Mouse (Mus musculus) heart, postnatal 25 days (tissue): ENCODE results near the gene Kcnf1. TPM values are rescaled to one million over a fixed set of nuclear protein-coding genes. Genes with fewer than 3 reads are reported as not detected.
A peak's percentile ranks its signal among the peaks of the same experiment; 100 is the strongest.

ENCODE experiments used
- DNase-seq: peaks from one replicate; pipeline ENCODE4 v3.0.0; 2022; ENCODE audit warnings: low spot score
- intact Hi-C: fragments of 180-260 bp; cut with DNase I; formaldehyde crosslinking; loops from one replicate; pipeline ENCODE4 v1.15.1; 2025
- total RNA-seq, 2 experiments: library from RNA; stranded (reverse); gene quantifications; 2 replicates each; pipeline ENCODE4 v1.2.3; 2021

Gene Kcnf1
- not detected for total RNA-seq

DNA sequence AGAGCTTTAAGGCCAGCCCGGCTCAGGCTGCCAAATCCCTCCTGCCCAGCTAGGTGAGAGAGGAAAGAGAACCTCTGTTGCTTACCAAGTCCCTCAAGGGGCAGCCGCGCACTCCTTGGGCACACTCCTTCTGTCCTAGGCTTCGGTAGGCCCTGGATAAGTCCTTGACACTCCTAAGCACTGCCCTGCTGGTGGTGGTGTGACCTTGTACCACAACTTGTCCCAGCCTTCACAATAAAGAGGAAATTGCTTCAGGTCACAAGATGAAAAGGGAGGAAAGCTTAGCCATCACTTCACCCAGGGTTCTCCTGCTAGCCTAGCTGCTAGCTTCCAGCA, at the start of gene Kcnf1:
Gene Kcnf1, minus strand, starts transcription at position 132 of the 336 bp plus-strand sequence.
- DNase-seq, result no peak
- intact Hi-C loops, result no loop called here

DNA sequence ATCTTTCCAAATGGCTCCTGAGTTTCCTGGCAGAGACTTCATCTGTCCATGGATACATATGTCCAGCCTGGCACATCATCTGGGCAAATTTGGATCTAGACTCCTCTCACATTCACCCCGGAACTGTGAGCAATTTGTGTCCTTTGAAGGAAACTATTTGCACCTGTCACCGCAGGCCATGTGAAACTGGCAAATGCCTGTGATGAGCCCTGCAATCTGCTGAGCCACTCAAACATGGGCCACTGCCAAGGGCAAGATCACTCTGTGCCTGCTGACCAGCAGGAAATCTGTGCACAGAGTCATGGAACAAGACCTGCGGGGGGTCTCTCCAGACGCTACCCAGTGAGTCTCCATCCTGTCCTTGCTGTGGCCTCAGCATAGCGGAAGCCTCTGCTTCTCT, 48.3 kb upstream of the Kcnf1 start:
- intact Hi-C loops, result loop anchor here (10.0 kb wide), 1 partner anchor 190 kb away; no protein-coding TSS in a partner anchor
- no peak for DNase-seq

DNA sequence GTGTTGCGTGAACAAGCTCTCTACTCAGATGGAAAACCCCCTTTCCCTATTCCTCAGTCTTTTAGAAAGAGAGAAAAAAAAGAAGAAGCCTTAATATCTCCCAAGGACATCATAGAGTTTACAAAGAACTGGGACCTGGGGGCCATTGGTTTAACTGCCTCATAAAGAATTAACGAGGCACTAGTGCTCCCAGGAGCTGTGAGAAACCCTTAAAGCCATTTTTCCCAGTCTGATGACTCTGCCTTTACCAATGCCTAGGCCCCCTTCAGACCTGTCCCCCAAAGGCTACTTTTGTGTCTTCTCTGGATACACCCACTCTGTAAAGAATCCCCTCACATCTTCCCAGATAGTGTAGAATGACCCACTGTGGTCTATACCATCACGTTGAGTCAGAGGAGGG, 46.4 kb upstream of the Kcnf1 start:
- no peak for DNase-seq
- intact Hi-C loops, result loop anchor here (10.0 kb wide), 1 partner anchor 188 kb away; no protein-coding TSS in a partner anchor

DNA sequence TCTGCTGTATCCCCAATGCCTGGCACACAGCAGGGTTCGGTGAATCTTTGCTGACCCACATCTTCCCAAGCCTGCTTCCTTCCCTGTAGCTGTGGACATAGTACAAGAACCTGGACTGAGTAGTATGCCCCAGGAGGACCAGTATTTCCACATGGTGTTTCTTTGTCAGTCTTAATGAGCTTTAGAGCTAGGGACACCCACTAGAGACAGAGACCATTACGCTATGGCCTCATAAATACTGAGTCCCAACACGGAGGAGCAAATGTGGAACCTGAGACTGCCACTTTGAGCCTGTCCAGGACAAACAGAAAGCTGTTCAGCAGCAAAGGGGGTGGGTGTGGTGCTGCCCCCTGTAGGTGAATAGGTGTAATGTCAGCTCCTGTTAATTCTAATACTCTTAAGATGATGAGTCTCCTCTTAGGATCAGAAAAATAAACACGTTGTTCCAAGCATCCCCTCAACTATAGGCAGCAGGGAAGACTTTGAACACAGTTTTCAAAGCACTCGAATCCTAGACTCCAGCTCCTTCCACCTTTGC, 45.3 kb upstream of the Kcnf1 start:
- intact Hi-C loops, result loop anchor here (10.0 kb wide), 1 partner anchor 187 kb away; no protein-coding TSS in a partner anchor
- DNase-seq, result no peak

DNA sequence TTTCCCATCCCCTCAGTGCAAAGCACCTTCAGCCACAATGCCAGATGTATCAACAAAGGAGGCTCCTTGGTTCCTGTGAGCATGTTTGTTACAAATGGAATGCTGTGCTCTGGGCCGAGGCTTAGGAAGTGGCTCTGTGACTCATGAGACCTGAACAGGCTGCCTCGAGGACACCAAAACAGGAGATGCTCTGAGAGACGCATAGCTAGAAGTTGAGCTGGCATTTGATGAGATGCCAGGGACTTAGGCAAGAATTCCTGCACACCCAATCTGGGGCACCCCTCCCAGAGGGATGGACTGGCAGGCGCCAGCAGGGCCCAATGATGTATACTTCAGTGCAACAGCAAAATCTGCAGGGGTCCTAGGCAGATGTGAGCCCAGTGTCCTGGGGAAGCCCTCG, 43.9 kb upstream of the Kcnf1 start:
- intact Hi-C loops, result loop anchor here (10.0 kb wide), 1 partner anchor 186 kb away; no protein-coding TSS in a partner anchor

DNA sequence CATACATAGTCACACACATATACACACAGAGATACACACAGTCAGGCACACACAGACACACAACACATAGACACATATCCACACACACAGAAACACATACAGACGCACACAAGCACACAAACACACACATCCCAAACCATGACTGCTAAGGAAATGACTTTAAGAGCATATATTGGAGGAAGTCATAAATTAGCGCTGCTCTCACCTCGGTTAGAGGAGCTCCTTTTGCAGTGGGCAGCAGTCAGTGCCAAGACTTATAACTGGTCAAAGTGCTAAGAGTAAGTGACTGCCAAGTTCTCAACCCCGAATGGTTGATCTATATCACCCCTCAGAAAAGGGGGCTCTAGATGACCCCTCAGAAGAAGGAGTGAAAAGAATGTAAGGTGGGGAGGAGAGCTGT, 42.4 kb upstream of the Kcnf1 start:
- DNase-seq, result no peak
- intact Hi-C loops, result no loop called here

More for the DNA sequence above, 43.9 kb upstream of the Kcnf1 start:
- DNase-seq, result no peak

DNA sequence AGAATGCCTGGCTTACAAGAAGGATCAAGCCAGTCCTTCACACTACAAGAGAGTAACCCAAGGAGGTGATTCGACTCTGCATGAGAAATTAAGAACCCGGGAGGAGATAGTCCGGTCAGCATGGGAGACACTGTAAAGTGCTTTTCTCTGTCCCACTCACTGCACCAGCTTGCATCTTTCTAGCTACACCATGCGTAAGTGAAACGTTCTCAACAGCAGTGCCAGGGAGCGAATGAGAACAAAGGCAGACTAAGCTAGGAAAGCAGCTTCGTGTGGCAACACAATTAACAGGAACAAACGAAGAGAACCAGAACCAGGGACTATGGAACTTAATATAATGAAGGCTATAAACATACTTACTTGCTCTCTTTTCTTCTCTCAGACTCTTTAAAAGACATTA, 41.7 kb upstream of the Kcnf1 start:
- intact Hi-C loops, result no loop called here
- no peak for DNase-seq

DNA sequence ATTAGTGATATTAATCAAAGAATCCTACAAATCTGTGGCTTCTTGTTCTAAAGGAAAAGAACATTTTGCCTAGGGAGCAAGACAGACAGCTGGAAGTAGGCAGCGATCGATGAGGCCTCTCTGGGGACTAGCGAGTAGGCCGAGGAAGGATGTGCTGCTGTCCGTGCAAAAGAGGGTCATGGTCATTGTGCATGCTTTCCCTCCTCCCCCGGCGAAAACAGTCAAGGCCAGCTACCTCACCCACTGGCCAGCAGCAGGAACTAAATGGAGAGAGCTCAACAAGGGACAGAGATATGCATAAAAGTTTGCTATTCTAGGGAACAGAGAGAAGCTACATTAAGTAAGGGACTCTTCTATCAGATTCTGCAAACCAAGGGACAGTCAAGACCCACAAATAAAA, 39.1 kb upstream of the Kcnf1 start:
- intact Hi-C loops, result no loop called here
- no peak for DNase-seq

DNA sequence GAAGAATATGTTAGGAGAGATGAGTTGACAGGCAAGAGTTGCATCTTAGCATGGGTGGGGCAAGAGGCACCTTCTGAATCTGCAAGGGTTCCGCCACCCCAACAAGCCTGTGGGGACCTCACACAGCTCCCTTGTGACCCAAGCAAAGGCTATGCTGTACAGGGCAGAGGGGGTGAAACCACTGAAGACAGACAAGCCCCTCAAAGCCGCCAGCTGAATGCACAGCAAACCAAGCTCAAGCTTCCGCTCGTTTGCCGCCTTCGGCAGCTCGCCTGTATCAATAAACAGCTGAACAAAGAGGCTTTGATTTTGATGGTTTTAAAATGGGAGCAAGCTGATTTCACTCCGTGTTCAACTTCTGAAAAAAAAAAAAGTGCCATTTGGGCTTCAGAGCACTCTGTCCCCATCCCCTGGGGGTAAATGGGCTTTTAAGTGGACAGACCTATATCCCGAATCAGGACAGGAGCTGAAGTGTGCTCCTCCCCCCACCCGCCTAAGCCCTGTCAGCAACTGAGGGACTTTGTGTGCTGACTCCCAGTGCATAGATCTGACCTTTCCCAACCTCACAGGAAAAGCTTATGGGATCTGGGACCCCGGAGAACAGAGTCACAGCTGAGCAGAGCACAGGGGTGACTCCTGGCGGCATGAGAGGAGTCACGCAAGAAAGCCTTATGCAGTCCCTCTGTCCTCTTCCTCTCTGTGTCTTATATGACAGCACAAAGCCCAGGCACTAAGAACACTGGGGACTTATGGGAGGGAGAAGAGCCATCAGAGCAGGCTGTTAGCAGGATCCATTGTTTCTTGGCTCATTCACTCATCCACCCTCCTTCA, 26.0 kb upstream of the Kcnf1 start:
- intact Hi-C loops, result no loop called here

DNA sequence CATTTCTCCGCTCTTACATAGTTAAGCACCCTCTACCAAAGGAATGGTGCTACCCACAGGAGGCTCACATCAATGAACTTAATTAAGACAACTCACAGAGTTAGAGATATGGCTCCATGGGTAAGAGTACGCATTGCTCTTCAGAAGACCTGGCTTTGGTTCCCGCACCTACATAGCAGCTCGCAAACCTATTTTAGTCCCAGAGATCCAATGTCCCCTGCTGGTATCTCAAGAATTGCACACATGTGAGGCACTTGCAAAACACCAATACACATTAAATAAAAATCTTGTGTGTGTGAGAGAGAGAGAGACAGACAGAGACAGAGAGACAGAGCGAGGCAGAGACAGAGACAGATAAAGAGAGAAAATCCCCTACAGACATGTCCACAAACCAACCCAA, 21.9 kb upstream of the Kcnf1 start:
- intact Hi-C loops, result no loop called here
- DNase-seq, result no peak

More for the DNA sequence above, 26.0 kb upstream of the Kcnf1 start:
- DNase-seq, result no peak

DNA sequence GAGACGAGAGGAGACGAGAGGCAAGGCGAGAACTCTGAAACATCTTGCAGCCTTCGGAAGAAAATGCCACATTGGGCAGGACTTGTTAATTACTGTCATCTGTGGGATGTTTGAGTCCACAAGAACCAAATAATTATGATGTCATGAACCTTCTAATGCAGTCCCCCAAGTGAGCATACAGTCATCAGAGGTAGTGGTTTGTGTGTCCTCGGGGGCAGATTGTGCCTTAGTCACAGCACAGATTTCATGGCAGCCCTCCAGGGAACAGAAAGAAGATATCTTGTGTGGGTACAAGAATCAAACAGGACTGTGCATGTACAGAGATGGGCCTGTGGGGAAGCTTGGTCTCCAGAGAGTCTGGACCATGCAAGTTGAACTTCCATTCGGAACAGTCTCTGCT, 17.5 kb upstream of the Kcnf1 start:
- DNase-seq, result no peak
- intact Hi-C loops, result no loop called here

DNA sequence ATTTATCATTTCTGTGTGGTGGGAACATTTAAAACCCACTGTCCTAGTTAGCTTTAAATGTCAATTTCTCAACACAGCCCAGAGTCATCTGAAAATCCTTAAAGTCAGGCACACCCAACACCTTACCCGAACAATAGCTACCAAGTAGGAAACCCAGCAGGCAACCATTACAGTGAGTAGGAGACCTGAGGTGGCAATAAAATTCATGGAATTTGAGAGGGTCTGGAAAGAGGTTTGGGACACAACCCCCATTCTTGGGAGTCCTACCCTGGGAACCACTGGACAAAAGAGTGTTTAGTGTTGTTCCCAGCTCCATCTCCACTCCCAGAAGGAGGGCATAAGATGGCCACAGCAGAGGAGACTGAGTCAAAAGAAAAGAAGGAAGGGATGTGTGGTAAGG, 16.6 kb upstream of the Kcnf1 start:
- no peak for DNase-seq
- intact Hi-C loops, result no loop called here

DNA sequence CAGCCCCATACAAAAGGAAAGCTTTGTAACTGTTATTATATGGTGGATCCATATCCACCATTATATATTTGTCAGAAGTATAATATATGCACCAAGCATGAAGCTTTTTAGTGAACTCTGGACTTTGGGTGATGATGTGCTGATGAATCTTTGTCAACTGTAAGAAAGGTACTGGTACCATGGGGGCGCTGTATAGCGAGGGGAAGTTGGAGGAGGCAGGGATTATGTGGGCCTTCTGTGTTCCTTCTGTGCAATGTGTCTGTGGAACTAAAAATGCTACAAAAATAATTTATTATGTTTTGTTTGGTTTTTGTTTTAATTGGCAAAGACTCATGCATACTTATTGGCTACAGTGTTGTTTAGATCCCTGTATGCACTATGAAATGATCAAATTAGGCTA, 16.2 kb upstream of the Kcnf1 start:
- intact Hi-C loops, result no loop called here
- no peak for DNase-seq

DNA sequence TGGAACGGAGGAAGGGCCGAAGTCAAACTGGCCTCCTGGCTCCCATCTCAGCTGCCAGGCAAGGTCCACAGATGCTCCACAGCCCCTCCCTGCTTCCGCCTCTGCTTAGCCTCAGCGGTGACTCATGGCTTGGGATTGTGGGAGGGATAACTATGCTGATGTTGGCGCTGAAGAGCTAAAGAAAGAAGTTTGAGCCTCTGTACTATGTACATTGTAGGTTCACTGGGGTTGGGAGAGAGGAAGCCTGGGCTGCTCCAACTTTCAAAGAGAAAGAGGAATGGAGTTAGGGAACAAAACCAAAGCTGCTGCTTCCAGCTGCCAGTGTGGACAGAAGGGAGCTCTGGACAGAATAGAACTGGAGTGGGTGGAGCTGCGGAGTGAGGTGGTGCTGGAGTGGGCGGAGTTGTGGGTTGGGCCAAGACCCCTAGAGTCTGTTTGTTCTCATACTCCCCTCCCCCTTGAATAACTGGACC, 7.7 kb upstream of the Kcnf1 start:
- DNase-seq, result peak; percentile 19
- intact Hi-C loops, result no loop called here

DNA sequence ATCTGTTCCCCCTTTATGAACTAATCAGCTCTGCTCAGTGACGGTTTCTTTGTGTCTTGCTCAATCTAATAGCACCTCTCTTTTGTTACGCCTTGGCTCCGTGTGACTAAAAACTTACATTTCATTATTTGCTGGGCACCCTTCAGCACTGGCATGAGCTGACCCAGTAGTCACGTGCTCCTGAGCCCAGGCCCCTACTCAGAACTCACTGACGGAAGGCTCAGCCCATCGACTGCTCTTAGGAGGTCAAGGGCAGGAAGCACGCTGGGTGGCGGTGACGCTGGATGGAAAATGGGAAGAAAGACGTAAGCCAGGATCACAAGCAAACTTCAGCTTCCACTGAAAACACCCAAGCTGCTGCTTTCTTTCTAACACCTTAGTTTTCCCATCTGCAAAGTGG, 7.1 kb upstream of the Kcnf1 start:
- no peak for DNase-seq
- intact Hi-C loops, result no loop called here

DNA sequence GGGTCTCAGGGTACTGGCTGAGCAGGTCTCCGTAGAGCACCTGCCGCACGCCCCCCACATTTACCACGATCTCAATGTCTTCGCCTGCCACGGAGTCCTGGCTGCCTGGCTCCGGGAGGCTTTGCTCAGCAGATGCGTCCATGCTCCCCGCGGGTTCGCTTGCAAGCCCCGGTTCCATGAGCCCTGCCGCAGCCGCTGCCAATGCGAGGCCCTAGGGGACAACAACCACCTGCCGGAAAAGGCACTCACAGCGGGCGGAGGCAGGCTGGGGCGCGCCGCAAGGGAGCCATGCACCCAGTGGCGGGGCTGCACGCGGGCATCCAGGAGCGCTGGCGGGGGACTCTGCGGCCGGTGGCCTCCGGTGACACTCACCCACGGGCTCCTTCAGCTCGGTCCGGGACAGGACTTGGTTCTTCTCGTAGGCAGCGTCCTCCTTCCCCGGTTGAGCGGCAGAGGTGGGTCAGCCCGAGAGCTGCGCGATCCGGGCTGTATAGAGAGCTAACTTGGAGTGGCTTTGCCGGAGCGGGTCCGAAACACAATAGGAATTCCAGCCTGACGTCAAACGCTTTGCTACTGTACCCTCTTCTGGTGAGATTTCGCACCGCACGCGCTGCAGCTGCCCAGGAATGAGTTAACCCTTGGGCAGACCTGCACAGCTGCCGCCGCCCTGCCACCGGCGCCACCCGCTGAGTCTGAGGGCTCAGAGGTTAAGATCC, 489 bp downstream of the Kcnf1 start:
- DNase-seq, result no peak
- intact Hi-C loops, result no loop called here

DNA sequence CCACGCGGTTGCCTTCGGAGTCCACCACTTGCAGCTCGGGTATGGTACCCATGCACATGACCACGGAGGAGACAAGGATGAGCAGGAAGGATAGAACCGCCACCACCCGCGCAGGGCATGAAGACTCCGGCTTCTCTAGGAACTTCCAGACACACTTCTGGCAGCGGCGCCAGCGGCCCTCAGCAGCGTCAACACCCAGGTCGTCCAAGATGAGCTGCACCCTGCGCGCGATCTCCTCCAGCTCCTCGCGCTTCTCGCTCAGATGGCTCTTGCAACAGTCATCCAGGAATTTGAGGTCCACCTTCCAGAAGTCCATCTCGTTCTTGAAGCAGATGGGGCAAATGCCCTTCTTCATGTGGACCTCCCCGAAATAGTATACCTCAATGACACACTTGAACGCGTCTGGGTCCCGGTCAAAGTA, 1.1 kb downstream of the Kcnf1 start:
- no peak for DNase-seq
- intact Hi-C loops, result no loop called here

DNA sequence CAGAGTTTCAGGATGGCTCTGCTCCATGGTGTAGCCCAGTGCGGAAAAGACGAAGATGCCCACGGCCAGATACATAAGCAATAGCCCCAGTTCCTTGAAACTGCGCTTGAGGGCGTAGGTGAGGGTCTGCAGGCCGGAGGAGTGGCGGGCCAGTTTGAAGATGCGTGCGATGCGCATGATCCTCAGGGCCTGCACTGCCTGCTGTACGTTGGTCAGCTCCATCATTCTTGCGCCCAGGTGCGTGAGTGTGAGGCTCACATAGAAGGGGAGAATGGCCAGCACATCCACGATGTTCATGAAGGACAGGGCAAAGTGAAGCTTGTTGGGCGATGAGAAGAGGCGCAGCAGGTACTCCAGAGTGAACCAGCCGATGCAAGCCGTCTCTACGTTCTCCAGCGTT, 1.6 kb downstream of the Kcnf1 start:
- no peak for DNase-seq
- intact Hi-C loops, result no loop called here

DNA sequence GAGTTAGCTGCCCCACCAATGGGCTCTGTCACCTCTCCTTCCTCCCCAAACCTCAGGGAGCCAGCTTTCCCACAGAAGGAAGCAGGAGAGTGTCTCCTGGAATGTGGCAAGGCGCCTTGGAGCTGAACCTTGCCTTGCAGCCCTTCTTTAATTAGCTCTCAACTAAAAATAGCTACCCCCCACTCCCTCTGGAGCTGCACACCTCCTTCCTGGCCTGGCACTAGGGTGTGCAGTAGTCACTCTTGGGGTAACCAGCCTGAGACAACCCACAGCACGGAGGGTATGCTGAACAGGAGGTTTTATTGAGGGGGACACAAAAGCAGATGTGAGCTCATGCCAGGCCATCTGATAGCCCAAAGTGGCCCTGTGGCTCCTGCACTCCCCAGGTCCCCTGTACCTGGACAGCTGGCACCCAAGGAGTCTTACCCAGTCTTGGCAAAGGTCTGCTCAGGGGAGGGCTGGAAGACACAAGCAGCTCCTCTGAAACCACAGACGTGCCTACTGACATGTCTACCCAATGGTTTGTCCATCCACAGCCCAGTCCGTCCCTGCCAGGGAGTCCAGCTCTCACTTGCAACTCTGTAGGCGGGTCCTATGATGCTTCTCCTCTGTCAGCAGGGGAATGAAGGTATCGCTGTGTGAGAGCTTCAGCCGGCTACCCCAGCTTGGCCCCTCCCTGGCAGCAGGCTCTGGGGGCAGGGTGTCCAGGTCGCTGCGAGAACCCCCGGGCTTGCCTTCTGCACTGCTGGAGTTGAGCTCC, 2.4 kb downstream of the Kcnf1 start:
- no peak for DNase-seq
- intact Hi-C loops, result no loop called here

DNA sequence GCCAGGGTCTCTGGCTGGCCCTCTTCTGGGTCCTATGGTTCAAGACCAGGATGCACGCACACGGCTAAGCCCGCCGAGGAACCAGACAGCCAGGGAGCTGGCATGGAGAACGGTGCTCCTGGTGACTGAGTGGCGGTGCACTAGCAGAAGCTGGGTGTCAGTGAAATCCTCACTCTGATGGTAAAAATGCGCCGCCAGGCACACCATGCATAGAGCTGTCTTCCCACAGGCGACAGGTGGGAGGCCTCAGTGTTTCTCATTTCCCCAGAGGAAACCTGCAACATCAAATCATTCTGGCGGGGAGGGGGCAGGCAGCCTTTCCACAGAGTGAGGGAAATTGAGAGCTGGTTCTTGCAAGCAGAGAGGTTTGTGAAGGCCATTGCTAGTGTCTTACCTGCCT, 6.3 kb downstream of the Kcnf1 start:
- intact Hi-C loops, result no loop called here
- DNase-seq, result no peak
